Comparison of ENCODE assay signal across 8 mouse cellular contexts in the genomic region with DNA sequence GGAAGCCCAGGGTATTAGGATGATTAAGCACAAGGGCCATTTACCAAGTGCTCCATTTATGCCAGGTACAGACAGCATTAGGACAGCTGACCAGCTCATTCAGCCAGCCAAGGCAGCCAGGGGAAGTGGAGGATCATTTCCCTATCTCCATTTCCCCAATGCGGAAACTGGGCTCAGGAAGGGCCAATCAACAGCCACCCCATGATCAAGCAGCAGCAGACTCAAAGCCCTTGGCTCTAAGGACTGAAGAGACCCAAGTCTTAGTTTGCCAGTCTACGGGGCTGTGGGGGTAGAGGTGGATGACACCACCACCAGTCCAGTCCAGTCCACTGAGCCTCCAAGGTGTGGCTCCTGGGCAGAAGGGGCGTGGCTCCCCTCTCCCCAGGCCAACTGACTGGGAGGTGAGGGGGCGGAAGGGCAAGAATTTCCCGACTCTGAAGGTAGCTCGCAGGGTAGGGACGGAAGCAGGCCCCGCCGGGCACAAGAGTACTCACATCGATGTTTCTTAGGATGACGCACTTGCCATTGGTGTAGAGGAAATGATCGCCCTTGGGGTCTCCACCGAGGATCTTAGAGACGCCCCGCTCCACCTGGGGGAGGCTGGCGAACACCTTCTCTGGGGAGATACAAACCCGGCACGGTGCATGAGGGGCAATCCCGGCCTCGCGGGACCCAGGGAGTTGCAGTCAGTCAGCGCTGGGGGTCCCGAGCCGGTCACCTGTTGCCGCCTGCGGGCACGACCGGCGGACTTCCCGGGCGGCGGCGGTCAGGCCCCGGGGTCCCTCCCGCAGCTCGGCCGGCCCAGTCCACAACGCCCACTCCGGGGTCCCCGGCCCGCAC. TPM values are rescaled to one million over a fixed set of nuclear protein-coding genes. Genes with fewer than 3 reads are reported as not detected.
A peak's percentile ranks its signal among the peaks of the same experiment; 100 is the strongest.
DNase-seq lines count a peak whose midpoint lies in the region; ATAC-seq lines count a peak whose summit lies in the region.

No protein-coding gene starts in this region.

- peak overlapping the region; percentile 94 for H3K9ac ChIP-seq in forebrain, embryonic 12.5 days

- peaks cover 24% of the 10 kb centered on the region for H3K4me1 ChIP-seq in forebrain, embryonic 12.5 days

- no peaks in the 10 kb centered on the region for H3K9me3 ChIP-seq in forebrain, embryonic 12.5 days

- no peak for DNase-seq in frontal cortex, postnatal 25 days (ENCODE audit: low spot score in 2 of 2)
- DNase-seq in c-Kit-positive CD71-positive TER-119-negative erythroid progenitor cells, embryonic 14.5 days (ENCODE audit: low read depth): peak; percentile 31
- peak; percentile 51 to 59 for DNase-seq in heart, postnatal 36 days
- peak; percentile 51 for DNase-seq in left cerebral cortex, adult 11 months (ENCODE audit: low spot score)
- peak; percentile 45 for DNase-seq in spleen, adult 12 weeks (ENCODE audit: low spot score)

- WGBS in forebrain, embryonic 12.5 days: 1% methylated on average over 40 of the region's 41 CpGs
- WGBS in macrophage (ENCODE audit: missing documents): 0% methylated on average over 41 of the region's 41 CpGs

- peaks cover 37% of the 10 kb centered on the region for H3K36me3 ChIP-seq in forebrain, embryonic 12.5 days (replicated peaks)
- H3K36me3 ChIP-seq in macrophage (ENCODE audit: inconsistent target): peaks cover 40% of the 10 kb centered on the region

- ATAC-seq in frontal cortex, adult (ENCODE audit: low TSS enrichment): peak; percentile 15
- ATAC-seq in forebrain, embryonic 12.5 days (ENCODE audit: low FRiP score): peak; percentile 49

- peaks cover 48% of the 10 kb centered on the region for H3K79me2 ChIP-seq in macrophage (ENCODE audit: inconsistent target)

- peak overlapping the region; percentile 92 for H3K27ac ChIP-seq in forebrain, embryonic 12.5 days
- peak overlapping the region; percentile 93 for H3K27ac ChIP-seq in macrophage

- intact Hi-C loops in heart, postnatal 36 days (cut with DNase I): loop anchor here (2.0 to 5.0 kb wide), 2 partner anchors 16 to 79 kb away; no protein-coding TSS in a partner anchor

- no peaks in the 10 kb centered on the region for H3K27me3 ChIP-seq in forebrain, embryonic 12.5 days

- H3K4me3 ChIP-seq in forebrain, embryonic 12.5 days (replicated peaks): peak overlapping the region; percentile 94
- H3K4me3 ChIP-seq in macrophage (ENCODE audit: inconsistent target): peak overlapping the region; percentile 93

- peak overlapping the region; percentile 64 for H3K4me2 ChIP-seq in forebrain, embryonic 12.5 days

RNA-seq across cellular contexts. Expression of gene Wdr1, which starts 2.2 kb away (rescaled TPM):
- polyA plus RNA-seq in forebrain, embryonic 12.5 days (2016; fragmentation: Nextera tagmentation; extraction: Ambion mirVana): 144 and 153 TPM in 2 replicates
- 100 to 1,000 TPM; 111 to 113 TPM for total RNA-seq in heart, postnatal 36 days (2021)
- 1,000 to 10,000 TPM in 1 of 26 experiments, 100 to 1,000 TPM in 25; 304 to 1,177 (median 538) TPM for total RNA-seq in macrophage (2018; cell fraction: chromatin; rRNA removed)
- 100 to 1,000 TPM; 208 to 326 (median 265) TPM for total RNA-seq in macrophage (2018; cell fraction: cytosol; rRNA removed)
- 100 to 1,000 TPM; 243 to 803 (median 349) TPM for total RNA-seq in macrophage (2018; cell fraction: nucleus; rRNA removed)
- 222 to 407 TPM (median 317 TPM) in 3 replicates for polyA plus RNA-seq in macrophage (2018)

RNA-seq across cellular contexts. Expression of gene Slc2a9, which starts 57.9 kb away (rescaled TPM):
- 0.14 and 0.29 TPM in 2 replicates for polyA plus RNA-seq in forebrain, embryonic 12.5 days (2016; fragmentation: Nextera tagmentation; extraction: Ambion mirVana)
- 1 to 10 TPM; 1.4 to 2.3 TPM for total RNA-seq in heart, postnatal 36 days (2021)
- 10 to 100 TPM in 21 of 26 experiments, 1 to 10 TPM in 5; 1.5 to 89.4 (median 23.4) TPM for total RNA-seq in macrophage (2018; cell fraction: chromatin; rRNA removed)
- 10 to 100 TPM in 17 of 26 experiments, 1 to 10 TPM in 9; 7.1 to 29.1 (median 12.3) TPM for total RNA-seq in macrophage (2018; cell fraction: cytosol; rRNA removed)
- 10 to 100 TPM in 21 of 26 experiments, 1 to 10 TPM in 5; 4.9 to 50.8 (median 19.6) TPM for total RNA-seq in macrophage (2018; cell fraction: nucleus; rRNA removed)
- 8.5 to 10.7 TPM (median 9.2 TPM) in 3 replicates for polyA plus RNA-seq in macrophage (2018)

Comparison
In these comparisons a context has a peak if more than half of its experiments do, and no peak if none do; other contexts are left out.
1. DNase-seq: peak in c-Kit-positive CD71-positive TER-119-negative erythroid progenitor cells, embryonic 14.5 days (single experiment), heart, postnatal 36 days (2 of 2), left cerebral cortex, adult 11 months (single experiment) and spleen, adult 12 weeks (single experiment); none in frontal cortex, postnatal 25 days (0 of 2).